Mouse (Mus musculus): ENCODE measurements at regions not wholly inside any gene's neighbourhood (a gene's known extent, or its start where the extent isn't known, plus 50 kb on each side); places are given as distances from the start of the nearest gene placed in this dataset.

DNA sequence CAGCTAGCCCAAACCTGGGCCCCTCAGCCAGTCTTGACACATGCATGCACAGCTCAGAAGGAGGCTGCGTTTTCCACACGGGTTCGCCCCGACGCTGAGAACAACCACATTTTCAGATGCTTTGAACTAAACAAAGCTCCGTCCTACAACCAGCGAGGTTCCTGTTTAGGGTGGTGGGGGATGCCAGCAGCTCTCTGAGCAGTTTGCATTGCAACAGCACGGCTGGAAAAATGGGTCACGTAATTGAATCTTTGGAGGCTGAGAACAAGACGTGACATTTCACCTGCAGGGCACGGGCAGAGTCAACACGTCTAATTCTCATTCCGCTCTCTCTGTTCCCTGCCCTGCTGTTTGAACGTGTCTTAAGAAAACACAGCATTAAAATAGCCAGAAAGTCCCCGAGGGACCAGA lies 119.2 kb downstream of the Syk start:
- ATAC-seq (replicated peaks; ENCODE audit: insufficient number of reproducible peaks, low FRiP score, low TSS enrichment, poor library complexity, severe bottlenecking), result no peak

DNA sequence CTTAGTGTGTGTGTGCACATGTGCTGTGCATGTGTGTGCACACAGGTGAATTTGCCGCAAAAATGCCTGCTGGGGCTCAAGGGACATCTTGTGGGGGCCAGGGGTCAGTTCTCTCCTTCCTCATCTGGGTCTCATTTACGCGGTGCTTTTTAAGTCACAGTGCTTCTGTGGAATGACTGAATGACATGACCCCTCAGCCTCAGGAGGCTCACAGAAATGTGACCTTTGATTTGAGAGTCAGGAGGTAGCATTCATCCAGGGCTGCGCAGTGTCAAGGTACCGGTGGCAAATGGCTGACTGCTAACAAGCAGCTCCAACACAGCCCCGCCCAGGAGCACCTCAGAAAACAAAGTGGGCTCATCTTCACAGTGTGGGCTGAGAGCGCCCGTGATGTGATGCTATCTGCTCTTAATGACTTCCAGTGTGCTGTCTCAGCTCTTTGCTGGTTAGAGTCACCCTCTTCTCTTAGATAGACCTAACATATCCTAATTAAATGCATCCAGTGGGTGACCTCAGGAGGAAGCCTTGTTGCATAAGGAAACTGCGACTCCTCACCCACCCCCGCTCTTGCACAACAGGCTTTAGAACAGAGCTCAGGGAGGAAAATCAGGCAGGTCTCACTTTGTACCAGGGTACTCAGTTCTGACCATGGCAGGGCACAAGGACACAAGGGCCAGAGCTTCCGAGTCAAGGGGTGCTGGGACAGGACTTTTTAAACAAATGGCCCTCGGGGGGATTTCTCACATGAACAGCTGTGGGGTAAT lies 120.6 kb downstream of the Syk start:
- ATAC-seq (replicated peaks; ENCODE audit: insufficient number of reproducible peaks, low FRiP score, low TSS enrichment, poor library complexity, severe bottlenecking), result 0 out of 2 replicates have a peak, but pooled peaks have one; percentile 19

DNA sequence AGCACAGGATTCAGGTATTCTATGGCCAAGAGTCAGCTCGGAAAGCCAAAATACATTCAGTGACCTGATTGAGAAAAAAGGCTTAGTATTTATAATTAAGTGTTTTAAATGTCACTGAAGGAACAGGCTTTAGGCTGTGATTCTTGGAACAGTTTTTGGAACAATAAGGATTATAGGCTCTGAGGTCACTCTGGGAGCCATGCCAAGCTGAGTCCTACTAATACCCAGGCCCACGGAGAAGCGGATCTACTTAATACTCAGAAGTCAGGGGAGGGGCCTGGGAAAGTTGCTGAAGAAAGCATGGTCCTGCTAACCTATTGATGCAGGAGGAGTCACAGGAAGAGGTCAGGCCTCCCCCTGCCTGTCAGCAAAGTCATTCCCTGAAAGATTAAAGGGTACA lies 121.7 kb downstream of the Syk start:
- ATAC-seq (replicated peaks; ENCODE audit: insufficient number of reproducible peaks, low FRiP score, low TSS enrichment, poor library complexity, severe bottlenecking), result no peak

DNA sequence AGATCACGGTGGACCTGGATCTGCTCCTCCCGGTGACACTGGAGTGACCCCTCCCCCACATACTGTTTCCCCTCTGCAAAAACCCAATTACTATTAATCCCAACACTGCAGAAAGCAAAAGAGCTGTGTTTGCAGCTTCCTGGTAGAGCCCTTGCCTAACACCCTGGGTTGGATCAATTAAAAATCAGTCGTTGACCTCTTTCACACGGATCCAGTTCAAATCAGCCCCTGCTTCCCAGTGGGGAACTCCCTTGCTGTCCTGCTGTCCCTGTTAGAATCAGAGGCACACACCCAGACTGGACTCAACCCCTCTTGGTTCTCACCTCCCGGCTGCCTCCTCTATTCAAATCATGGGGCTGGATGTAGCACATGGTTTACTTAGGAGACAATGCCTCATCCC lies 126.6 kb downstream of the Syk start:
- no peak for ATAC-seq (replicated peaks; ENCODE audit: insufficient number of reproducible peaks, low FRiP score, low TSS enrichment, poor library complexity, severe bottlenecking)

- ATAC-seq (replicated peaks; ENCODE audit: insufficient number of reproducible peaks, low FRiP score, low TSS enrichment, poor library complexity, severe bottlenecking), result peak; percentile 84
Measured at GRCm38 (mm10) chr13:52711713-52712369, 128.9 kb downstream of the Syk start.

DNA sequence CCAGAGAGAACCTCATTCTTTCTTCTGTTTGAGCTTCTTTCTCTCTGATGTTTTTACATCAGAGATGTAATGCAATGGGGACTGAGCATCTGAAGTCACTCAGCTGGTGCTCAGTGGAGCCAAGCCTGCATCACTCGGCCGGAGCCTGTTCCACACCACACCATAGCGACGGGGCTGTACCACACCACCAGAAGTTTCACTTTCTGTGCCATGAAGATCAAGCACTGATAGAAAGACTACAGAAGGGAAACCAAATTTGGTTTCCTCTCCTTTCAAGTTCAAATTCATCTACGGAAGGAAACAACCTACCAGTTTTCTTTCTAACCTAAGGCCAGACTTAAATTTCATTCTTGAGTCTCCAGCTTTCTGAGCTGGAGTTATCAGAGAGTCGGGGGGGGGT lies 138.5 kb downstream of the Syk start:
- 0 out of 2 replicates have a peak, but pooled peaks have one; percentile 31 for ATAC-seq (replicated peaks; ENCODE audit: insufficient number of reproducible peaks, low FRiP score, low TSS enrichment, poor library complexity, severe bottlenecking)

GRCm38 (mm10) chr13:52722718-52723117 lies 139.7 kb downstream of the Syk start:
- no peak for ATAC-seq (replicated peaks; ENCODE audit: insufficient number of reproducible peaks, low FRiP score, low TSS enrichment, poor library complexity, severe bottlenecking)

- no peak for ATAC-seq (replicated peaks; ENCODE audit: insufficient number of reproducible peaks, low FRiP score, low TSS enrichment, poor library complexity, severe bottlenecking)
Measured at GRCm38 (mm10) chr13:52726043-52726442, 143.1 kb downstream of the Syk start.

DNA sequence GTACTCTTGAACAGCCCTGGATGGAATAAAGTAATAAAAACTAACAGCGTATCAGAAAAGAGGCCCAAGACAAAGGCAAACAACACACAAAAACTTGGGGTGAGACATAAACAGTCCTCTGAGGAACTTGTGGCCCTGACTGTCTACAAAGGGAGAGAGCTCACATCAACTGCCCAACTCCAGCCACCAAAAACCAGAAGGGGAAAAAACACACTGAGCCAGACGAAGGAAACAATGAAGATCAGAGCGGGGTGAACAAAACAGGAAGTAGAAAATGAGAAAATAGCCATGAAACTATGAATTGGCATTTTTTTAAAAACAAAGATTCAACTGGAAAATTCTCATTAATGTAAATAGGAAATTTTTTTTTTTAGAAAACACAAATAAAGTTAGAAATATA lies 143.6 kb downstream of the Syk start:
- ATAC-seq (replicated peaks; ENCODE audit: insufficient number of reproducible peaks, low FRiP score, low TSS enrichment, poor library complexity, severe bottlenecking), result no peak

GRCm38 (mm10) chr13:52735453-52735933 lies 152.5 kb downstream of the Syk start:
- no peak for ATAC-seq (replicated peaks; ENCODE audit: insufficient number of reproducible peaks, low FRiP score, low TSS enrichment, poor library complexity, severe bottlenecking)

DNA sequence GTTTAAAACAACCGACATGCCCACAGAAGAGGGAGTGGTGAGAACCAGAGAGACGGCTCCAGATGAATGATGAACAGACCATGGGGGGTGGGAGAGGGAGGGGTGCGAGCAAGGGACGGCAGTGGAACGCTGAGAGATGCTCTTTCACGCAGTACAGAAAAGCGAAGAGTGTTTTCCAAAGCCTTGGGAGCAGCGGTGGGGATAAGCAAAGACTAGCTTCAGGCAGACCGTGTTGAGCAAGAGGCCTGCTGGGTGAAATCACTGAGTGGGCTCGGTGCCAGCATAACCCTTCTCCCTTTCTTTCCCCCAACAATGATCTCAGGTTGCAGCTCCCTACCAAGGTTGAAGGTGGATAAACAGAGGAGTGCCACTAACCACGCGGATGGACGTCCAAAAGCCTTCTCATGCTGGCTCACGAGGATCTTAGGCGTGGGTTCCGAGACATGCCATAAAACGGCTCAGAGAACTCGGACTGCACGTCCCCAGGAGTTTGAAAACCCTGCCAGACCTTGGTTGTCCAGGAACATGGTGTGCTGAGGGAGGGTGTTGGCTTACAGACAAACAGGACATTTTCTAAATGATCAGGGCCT lies 153.1 kb downstream of the Syk start:
- no peak for ATAC-seq (replicated peaks; ENCODE audit: insufficient number of reproducible peaks, low FRiP score, low TSS enrichment, poor library complexity, severe bottlenecking)

- no peak for ATAC-seq (replicated peaks; ENCODE audit: insufficient number of reproducible peaks, low FRiP score, low TSS enrichment, poor library complexity, severe bottlenecking)
Measured at GRCm38 (mm10) chr13:52738095-52738660, 155.2 kb downstream of the Syk start.

GRCm38 (mm10) chr13:52741371-52741770 lies 158.4 kb downstream of the Syk start:
- no peak for ATAC-seq (replicated peaks; ENCODE audit: insufficient number of reproducible peaks, low FRiP score, low TSS enrichment, poor library complexity, severe bottlenecking)

GRCm38 (mm10) chr13:52756005-52756404 lies 173.0 kb downstream of the Syk start:
- ATAC-seq (replicated peaks; ENCODE audit: insufficient number of reproducible peaks, low FRiP score, low TSS enrichment, poor library complexity, severe bottlenecking), result no peak

GRCm38 (mm10) chr13:52765508-52766181 lies 163.8 kb downstream of the Auh start:
- no peak for ATAC-seq (replicated peaks; ENCODE audit: insufficient number of reproducible peaks, low FRiP score, low TSS enrichment, poor library complexity, severe bottlenecking)

GRCm38 (mm10) chr13:52766236-52766635 lies 163.2 kb downstream of the Auh start:
- ATAC-seq (replicated peaks; ENCODE audit: insufficient number of reproducible peaks, low FRiP score, low TSS enrichment, poor library complexity, severe bottlenecking), result no peak

- no peak for ATAC-seq (replicated peaks; ENCODE audit: insufficient number of reproducible peaks, low FRiP score, low TSS enrichment, poor library complexity, severe bottlenecking)
Measured at GRCm38 (mm10) chr13:52769956-52770355, 159.5 kb downstream of the Auh start.

DNA sequence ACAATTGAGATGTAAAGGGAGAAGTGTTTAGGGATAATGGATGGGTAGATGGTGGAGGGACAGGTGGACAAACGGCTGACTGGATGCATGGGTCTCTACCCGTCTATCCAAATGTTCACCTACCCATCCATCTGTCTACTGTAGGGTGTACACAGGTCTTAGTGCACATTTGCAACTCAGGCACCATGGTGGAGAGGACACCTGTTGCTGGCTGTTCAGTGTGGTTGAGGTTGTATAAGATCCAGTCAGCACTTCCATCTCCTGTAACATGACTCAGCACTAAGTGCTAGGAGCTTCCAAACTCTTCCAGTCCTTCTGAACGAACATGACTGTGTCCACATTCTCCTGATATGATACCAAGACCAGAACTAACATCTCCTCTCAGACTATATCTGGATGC lies 158.0 kb downstream of the Auh start:
- no peak for ATAC-seq (replicated peaks; ENCODE audit: insufficient number of reproducible peaks, low FRiP score, low TSS enrichment, poor library complexity, severe bottlenecking)

- no peak for ATAC-seq (replicated peaks; ENCODE audit: insufficient number of reproducible peaks, low FRiP score, low TSS enrichment, poor library complexity, severe bottlenecking)
Measured at GRCm38 (mm10) chr13:52772081-52772480, 157.4 kb downstream of the Auh start.
